Mouse (Mus musculus) lung, postnatal 14 days (tissue): ENCODE measurements around the gene Slc17a7.

Experiments used
- DNase-seq: peaks from one replicate; pipeline ENCODE4 v3.0.0; 2021

Gene Slc17a7

DNA sequence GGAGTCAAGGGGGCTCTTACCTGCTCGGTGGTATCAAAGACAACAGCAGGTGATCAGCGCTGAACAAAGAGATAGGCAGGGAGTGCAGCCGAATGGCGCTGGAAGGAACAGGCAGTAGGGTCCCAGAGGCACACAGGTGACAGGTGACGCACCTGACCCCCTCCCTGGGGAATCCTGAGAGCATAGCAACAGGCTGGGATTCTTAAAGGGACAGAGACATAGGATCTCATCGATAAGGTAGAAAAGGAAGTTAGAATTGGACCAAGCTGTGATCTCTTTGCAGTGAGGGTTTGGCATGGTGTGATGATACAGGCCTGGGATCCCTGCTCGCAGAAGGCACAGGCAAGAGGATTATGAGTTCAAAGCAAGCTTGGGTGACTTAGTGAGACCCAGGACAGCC, 15.7 kb downstream of the Slc17a7 start, which contains the start of gene Gfy:
TSS of gene Gfy (minus strand) at position 101 of the 400 bp plus-strand sequence.
- no peak for DNase-seq

DNA sequence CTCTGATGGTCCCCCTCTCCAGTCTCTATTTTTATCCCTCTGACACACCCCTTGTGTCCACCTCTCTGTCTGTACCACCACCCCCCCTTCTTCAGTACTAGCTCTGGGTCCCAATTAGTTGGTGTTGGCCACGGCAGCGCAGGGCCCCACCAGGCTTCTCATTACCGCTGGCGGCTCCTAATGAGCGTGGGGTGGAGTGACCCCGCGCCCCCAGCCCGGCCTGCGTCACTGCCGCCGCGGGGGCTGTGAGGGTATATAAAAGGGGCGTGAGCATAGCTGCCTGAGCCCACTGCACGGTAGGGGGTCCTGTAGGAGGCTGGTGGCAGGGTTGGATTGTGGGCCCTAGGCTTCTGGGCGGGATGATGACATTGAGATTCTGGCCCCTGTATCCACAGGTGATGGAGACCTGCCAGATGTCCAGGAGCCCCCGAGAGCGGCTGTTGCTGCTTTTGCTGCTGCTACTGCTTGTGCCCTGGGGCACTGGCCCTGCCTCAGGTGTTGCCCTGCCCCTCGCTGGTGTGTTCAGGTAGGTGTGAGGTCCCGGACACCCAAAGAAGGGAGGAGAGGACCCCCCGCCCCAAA, 17.2 kb downstream of the Slc17a7 start, which contains the start of gene Pth2:
TSS of gene Pth2 (plus strand) at position 100 of the 582 bp plus-strand sequence.
- no peak for DNase-seq

DNA sequence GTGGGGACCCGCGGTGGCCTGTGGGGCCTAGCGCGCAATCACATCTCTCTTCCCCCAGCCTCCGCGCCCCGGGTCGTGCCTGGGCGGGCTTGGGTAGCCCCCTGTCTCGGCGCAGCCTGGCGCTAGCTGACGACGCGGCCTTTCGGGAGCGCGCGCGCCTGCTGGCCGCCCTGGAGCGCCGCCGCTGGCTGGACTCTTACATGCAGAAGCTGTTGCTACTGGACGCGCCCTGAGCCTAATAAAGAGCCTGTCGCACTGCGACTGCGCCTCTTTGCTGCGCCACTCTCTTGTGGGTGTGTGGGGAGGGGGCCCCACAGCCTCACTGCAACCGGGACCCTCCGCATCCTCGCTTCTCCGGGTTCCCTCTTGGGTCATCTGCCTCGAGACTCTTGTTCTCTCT, 17.8 kb downstream of the Slc17a7 start:
- no peak for DNase-seq

DNA sequence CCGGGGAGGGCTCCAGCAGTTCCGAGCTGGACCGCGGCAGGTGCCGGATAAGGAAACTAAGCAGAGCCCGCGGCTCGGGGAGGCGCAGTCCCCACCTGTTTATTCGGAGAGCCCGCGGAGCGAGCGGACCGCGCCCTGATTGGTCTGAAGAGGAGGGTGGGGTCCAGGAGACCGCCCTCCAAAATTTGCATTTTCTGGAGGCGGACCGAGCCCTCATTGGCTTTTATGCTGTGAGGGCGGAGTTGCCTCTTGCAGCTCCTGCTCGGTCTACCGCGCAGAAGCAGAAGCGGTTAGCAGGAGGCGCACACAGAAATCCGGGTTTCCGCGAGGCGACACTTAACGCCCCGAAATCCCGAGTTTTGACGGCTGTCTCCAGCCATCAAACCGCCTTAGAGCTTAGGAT, 18.5 kb downstream of the Slc17a7 start:
- DNase-seq: peak; percentile 85

DNA sequence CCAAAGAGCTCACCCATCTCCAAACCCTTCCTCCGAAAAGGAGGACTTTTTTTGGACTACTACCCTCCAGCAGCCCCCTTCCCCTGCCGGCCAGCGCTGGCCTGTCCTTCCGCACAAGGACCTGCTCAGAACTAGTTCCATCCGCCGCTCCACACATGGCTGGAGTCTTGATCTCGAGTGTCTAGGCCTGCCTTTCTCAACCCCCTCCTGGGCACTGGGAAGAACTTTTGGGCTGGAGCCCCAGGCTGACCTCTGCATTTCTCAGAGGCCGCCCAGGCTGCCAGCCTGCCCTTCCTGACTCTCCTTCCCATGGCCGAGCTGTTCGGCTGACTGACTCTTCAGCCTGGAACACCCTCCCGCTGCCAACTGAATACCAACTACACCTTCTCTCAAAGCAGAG, 18.9 kb downstream of the Slc17a7 start:
- no peak for DNase-seq

DNA sequence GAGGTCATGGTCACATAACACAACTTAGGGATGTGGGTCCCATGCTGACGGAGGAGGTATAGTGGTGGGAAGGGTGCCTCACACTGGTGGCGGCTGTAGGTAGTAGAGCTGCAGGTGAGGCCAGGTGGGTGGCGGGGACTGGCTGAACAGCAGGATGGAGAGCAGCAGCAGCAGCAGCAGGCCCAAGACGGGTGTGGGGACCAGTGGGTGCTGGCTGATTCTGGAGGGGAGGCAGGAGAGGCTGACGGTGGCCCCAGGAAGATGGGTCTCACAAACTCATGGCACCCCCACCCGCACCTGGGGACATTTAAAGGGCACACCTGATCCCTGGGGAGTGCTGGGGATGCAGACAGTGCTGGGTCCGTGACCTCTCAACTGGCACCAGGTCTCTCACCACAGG, 19.9 kb downstream of the Slc17a7 start:
- no peak for DNase-seq

DNA sequence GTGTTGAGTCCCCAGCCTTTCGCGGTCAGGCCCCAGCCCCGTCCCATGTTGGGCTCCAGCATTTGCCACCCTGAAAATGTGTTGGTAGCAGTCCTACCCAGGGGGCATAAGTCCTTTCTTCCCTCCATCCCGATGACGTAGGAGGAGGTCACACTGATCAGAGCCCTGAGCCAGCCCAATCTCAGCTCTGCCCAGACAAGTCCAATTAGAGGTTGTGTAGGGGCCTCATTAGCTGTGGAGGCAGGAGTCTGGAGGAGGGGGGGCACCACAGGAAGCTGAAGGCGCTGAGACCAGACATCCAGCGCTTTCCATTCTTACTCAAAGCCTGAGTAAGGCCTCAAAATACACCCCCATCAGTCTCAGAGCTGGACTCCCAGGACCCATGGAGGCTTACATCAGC, 22.2 kb downstream of the Slc17a7 start:
- DNase-seq: no peak

DNA sequence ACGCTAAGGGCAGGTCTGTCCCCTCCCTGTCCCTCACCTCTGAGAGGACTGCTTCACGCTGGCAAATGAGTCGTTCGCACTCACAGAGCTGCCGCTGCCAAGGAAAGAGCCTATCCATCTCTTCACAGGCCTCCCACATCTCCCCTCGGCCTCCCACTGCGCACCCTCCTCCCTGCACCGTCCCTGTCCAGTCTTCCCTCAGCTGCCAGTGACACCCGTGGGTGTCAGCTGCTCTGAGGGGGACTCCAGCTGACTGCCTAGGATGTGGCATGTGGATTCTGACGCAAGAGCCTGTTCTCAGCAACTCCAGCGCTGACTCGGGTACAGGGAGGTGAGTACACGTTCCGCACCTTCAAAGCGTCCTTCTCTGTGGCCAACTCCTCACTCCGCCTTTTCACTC, 25.9 kb downstream of the Slc17a7 start:
- no peak for DNase-seq

DNA sequence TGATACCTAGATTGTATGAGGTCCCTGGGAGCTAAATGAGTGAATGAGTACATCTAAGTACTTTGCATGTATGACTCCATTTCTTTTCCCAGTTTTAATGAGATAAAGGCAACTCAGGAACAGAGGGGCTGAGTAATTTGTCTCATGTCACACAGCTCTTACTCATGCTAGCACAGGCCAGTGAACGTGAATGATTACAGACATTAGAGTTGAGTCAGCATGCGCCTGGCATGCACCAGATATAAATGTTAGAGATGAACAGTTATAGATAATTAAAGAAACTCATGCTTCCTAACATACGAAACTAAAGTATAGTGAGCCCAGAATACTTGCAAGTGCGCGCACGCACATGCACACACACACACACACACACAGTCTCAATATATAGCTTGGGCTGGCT, 26.4 kb downstream of the Slc17a7 start:
- no peak for DNase-seq

DNA sequence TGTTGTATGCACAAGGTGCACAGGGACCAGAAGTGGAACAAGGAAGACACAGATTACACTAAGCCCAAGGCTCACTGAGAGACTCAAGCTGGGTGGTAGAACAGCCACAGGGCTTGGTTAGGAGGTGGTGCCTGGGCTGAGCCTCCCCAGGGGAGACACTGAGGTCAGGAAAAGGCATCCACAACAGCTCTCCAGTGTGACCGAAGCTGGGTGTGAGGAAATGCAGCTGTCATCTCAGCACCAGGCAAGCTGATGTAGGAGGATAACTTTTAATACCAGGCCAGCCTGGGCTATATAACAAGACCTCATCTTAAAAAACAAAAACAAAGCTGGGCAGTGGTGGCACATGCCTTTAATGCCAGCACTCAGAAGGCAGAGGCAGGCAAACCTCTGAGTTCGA, 27.4 kb downstream of the Slc17a7 start:
- no peak for DNase-seq

DNA sequence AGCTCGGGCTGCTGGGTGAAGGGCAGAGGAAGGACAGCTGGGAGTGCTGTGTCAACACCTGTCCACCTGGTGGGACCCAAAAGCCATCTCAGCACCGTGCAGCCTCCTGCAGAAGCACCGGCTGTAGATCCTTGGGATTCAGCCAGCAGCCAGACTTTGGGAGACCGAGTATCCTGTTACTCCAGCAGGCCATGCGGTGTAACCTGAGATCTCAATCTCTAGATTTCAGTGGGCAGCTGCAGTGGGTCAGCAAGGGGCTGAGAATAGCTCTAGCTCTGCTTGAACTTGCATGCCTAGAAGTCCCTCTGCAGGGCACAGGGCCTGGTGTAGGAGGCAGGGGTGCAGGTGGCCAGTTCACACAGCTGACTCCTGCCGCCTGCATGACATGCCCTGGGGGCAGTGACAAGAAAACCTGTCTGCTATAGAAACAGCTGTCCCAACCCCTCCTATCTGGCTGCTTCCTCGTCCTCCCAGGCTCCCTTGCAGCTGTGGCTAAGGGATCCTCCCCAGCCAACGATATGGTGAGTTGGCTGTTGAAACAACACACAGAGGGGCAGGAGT, 28.1 kb downstream of the Slc17a7 start:
- DNase-seq: no peak

DNA sequence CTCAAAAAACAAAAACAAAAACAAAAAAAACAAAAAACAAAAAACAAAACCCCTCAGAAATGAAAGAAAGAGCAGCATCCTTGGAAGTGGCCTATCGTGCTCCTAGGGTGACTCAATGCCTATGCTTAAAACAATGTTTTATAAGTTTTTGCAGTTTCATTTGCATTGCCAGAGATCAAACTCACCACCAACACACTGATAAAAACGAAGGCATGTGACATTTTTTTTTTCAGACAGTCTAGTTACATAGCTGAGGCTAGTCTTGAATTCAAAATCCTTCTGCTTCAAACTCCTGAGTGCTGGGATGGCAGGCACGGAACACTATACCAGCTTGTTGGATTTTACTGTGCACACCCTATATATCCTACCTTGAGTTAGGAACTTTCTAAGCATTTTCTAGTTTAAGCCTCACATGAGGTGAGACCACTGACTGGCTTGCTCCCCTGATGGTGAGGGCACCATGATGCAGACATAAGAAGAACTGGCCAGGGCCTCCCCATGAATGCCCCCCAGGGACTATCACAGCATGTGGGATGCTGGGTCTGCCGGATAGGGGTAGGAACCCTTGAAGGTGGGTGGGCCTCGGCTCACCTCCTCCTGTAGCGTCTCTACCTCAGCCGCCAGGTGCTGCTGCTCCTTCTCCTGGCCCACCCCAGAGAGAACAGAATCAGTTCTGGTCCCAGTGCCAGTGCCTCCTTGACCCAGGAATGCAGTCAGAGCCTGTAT, 29.0 kb downstream of the Slc17a7 start:
- no peak for DNase-seq

DNA sequence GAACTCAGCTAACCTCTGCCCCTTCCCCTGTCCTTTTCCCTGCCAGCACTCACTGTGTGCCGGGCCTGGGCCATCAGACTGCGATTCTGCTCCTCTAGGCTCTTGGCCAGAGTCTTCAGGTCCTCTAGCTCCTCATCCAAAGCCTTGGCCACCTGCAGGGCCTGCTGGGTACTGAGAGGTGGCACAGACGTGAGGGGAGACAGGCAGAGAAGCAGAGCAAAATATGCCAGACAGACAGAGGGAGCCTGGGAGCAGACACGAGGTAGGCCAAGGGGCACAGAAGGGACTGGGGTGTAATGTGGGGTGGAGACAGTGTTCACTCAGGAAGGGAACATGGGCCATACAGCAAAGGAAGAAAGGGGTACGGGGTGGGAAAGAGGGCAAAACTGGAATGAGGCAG, 29.7 kb downstream of the Slc17a7 start:
- no peak for DNase-seq

DNA sequence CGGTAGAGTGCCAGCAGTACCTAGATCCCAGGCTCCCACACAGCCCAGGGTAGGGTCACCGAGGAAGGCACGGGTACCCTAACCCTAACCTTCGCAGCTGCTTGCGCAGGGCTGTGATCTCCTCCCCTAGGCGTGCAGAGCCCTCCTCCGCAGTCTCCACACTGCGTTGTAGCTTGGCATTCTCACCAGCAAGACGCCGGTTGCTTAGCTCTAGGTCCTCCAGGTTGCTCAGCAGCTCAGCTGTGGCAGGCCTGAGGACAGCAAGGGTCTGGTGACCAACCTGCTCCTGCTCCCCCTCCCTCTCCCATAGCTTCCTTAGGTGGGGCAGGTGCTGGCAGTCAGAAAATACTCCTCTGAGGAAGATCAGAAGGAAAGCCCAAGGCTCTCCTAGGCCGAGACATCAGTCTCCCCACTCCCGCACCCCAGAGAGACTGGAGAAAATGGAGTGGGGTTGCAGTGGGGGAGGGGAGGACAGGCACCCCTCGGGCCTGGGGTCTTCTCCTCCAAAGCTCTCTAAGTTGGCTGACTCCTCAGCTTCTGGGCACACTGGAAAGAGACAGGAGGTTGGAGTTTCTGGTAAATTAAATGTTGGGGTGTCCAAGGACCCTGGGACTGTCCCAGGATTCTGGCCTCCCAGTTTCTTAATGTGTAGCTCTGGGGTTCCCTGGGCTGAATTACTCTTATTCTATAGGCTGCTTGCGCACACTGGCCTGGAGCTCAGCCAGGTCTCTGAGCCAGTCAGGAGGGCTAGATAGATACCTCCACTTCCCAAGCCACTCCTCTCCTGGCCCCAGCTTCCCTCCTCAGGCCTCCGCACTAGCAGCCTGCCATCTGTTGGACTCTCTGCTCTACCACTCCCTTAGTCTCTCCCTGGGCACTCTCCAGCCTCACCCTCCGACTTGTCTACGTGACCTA, 30.4 kb downstream of the Slc17a7 start:
- no peak for DNase-seq

DNA sequence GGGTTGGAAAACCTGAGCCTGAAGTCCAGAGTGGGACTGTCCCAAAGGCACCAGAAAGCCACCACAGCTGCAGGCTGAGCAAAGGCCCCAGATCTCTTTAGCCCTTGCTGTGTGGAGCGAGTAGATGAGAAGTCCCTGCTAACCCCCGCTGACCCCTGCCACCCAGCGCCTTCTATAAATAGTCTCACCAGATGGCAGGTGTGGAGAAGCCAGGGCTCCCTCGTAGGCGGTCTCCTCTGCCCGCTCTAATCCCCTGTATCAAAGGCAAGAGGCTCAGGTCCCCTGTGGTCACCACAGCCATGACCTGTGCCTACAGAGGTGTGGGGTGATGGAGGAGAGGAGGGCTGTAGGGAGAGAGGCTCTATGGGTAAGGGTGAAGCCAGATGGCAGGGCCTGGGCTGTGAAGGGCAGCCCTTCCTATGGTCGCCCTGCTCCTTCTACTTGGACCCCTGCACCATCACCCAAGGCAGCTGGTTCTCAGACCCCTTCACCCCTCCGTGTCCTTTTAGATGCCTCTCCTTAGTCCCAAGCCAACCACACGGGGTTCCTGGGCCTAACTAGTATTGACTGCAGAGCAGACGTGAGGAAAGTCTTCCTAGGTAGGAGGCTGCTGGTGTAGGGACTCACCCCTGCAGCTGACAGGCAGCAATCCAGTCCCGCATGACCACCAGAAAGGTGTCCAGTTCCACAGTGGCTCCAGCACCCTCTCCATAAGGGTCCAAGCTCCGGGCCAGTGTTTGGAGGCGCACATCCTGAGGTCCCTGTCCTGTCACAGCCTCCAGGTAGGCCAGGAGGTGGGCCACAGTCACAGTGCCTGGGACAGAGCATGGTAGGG, 31.8 kb downstream of the Slc17a7 start:
- DNase-seq: no peak

DNA sequence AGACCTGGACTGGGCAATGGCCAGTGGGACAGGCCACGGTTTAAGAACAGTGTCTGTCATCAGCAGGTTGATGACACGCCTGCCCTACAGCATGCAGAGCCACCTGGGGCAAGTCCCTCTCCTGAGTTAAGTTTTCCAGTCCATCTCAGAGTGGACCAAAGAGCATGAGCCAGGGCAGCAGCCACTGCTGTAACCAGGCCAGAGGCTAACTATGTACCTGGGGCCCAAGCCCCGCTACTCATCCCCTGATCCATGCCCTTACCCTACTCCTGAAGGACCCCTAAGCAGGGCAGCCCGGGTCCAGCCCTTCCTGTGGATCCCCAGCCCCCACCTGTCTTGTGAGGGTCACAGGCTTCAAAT, 32.4 kb downstream of the Slc17a7 start:
- DNase-seq: no peak

DNA sequence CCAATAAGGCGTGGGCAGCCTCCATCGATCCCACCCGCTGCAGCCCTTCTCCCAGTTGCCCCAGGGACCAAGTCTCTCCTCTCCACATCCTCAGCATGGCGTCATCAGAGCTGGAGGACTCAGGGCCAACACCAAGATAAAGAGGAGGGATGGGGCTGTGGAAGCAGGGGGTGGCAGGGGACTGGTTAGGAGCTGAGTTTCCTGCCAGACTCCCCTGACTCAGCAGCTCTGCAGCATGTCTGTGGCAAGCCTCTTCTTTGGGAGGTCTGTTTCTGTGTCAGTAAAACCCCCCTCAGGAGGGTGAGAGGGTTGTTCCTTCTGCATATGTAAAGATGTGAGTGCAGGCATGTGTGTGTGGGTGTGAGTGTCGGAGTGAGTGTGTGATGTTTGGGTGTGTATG, 33.2 kb downstream of the Slc17a7 start:
- no peak for DNase-seq

DNA sequence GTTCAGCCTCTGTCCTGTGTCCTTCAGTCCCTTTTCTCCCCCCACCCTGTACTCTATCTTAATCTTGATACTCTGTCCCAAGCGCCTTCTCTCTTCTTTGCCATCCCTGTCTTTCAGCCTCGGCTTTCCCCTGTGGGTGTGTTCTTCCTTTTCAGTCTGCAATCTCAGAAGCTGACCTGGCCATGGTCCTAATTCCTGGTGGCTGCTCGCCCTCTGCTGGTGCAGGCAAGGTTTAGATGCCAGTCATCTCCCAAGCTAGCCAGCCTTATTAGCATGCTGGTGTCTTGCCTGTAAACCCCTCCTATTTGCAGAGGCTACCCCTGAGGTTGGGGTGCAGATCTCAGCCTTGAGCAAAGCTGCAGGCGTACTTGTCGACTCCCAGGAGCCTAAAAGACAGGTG, 34.7 kb downstream of the Slc17a7 start:
- DNase-seq: peak; percentile 80

DNA sequence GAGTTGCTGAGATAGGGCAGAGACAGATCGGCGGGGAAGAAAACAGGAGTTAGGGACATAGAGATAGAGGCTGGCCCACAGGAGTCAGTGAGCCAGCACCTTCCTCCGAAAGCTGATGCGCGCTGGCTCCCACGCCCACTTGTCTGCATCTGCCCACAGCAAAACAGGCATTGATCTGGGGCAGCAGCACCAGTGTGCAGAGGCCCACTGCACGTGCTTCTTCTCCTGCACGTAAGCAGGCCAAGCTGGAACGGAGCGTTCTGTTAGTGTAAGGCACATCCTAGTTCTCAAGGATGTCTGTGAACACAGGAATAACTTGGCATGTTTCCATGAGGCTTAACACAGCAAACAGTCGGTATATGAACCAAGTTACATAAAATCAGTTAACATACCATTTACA, 35.2 kb downstream of the Slc17a7 start:
- no peak for DNase-seq

DNA sequence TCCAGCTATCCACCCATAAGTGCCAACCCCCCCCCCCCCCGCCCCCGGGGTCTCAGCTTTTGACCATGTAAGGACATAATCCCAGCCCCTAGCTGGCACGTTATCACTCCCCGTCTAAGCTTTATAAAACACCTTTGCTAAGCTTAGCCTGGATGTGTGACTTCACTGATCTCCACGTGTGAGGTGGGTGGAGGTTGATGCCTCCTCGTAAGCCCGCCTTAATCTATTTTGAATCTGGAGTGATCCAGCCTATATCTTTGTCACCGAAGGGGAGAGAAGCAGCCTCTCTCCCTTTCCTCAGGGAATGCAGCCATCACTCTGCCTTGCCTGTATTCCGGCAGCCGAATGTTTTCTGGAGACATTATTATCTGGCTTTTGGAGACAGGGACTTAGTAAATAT, 38.9 kb downstream of the Slc17a7 start:
- DNase-seq: no peak

DNA sequence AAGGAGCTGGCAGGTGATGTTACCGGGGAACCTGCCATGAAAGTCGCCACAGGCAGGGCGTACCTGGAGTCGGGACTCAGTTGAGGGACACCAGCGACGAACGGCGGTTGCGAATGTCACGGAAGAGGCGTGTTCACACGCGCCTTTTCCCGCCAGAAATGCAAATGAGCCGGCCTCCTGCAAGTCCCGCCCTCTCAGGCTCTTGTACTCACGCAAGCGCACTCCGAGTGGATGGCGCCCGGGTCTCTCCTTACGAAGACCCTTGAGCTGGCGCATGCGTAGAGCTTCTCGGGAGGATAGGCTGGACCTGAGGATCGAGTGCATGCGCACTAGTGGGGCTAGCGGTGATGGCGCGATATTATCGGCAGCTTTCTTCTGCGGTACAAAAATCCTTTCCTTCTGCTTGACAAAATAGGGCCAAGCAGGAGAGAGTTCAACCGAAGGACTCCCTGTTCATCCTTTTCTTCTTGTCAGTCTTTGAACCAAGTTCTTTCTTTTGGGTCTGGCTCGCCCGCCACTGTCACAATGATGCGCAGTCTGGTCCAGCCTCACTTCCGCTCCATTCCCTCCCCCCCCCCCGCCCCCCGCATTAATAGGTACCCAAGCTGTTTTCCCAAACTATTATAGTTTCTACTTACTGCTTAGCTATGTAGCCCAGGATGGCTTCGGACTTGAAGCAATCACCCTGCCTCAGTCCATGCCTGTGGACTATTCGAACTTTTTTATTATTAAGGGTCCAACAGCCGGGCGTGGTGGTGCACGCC, 40.8 kb downstream of the Slc17a7 start, which contains the start of gene Ccdc155:
TSS of gene Ccdc155 (minus strand) at position 513 of the 764 bp plus-strand sequence.
- DNase-seq: peak; percentile 93

DNA sequence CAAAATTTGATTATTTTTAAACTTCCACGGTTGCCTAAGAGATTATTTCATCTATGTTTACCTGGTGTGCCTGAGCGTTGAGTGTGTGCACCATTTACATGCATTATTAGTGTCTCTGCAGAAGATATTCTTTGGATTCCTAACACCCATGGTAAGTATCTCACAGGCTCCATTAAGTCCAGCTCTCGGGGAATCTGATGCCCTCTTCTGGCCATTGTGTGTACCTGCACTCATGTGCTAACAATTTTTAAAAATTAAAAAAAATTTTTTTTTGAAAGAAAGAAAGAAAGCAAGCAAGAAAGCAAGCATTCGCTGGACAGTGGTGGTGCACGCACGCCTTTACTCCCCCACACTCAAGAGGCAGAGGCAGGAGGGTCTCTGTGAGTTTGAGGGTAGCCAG, 44.5 kb downstream of the Slc17a7 start:
- DNase-seq: no peak
